In genomic region chr1:192835211-192835681, GRCm38 (mm10) we compare ENCODE assay signal across 8 mouse cellular contexts. TPM values are rescaled to one million over a fixed set of nuclear protein-coding genes. Genes with fewer than 3 reads are reported as not detected.
DNase-seq lines count a peak whose midpoint lies in the region; ATAC-seq and TF ChIP-seq lines count a peak whose summit lies in the region.

No protein-coding gene starts in this region.

- no peaks in the 10 kb centered on the region for H3K9me3 ChIP-seq in embryonic facial prominence, embryonic 14.5 days (ENCODE audit: control insufficient read depth, low read length)

- no peak for DNase-seq in kidney, adult 2 months
- DNase-seq in kidney, postnatal 25 days = no peak
- DNase-seq in brain, embryonic 14.5 days (ENCODE audit: low read depth) = peak; percentile 86
- DNase-seq in embryonic facial prominence, embryonic 14.5 days (ENCODE audit: low spot score) = peak; percentile 84
- peak; percentile 53 to 63 for DNase-seq in kidney, postnatal 4 days
- peak; percentile 70 for DNase-seq in neural tube, embryonic 10.5 days (ENCODE audit: extremely low spot score, low spot score)
- no peak for DNase-seq in spleen, adult 18-20 months
- no peak for DNase-seq in ovary, adult 18-20 months (ENCODE audit: low spot score)

- no peak overlapping the region for H3K27ac ChIP-seq in kidney, adult 2 months (ENCODE audit: insufficient read depth, low read depth, low read length)
- peak overlapping the region; percentile 93 for H3K27ac ChIP-seq in embryonic facial prominence, embryonic 14.5 days (replicated peaks; ENCODE audit: low read depth, low read length)

- peak; percentile 70 for ATAC-seq in embryonic facial prominence, embryonic 14.5 days (ENCODE audit: low read depth)

- WGBS in kidney, adult 2 months = 7% methylated on average over 18 of the region's 18 CpGs
- WGBS in embryonic facial prominence, embryonic 14.5 days = 9% methylated on average over 18 of the region's 18 CpGs

- no peak for TF ChIP-seq POLR2A in kidney, adult 2 months (IDR thresholded peaks at IDR 0.05; ENCODE audit: low read depth, low read length)
- TF ChIP-seq POLR2A in brain, embryonic 14.5 days (IDR thresholded peaks at IDR 0.05; ENCODE audit: borderline replicate concordance, extremely low read depth, insufficient read depth, insufficient read length, poor library complexity, severe bottlenecking) = no peak

- no peaks in the 10 kb centered on the region for H3K36me3 ChIP-seq in kidney, adult 2 months (ENCODE audit: control insufficient read depth, insufficient read depth, low read length)
- no peaks in the 10 kb centered on the region for H3K36me3 ChIP-seq in embryonic facial prominence, embryonic 14.5 days (ENCODE audit: control insufficient read depth, insufficient read depth, low read length)

- peak overlapping the region; percentile 62 for H3K9ac ChIP-seq in embryonic facial prominence, embryonic 14.5 days (ENCODE audit: low read depth, low read length)

- H3K4me1 ChIP-seq in kidney, adult 2 months (ENCODE audit: control insufficient read depth, insufficient read depth, low read length) = peaks cover 9% of the 10 kb centered on the region
- peaks cover 26% of the 10 kb centered on the region for H3K4me1 ChIP-seq in embryonic facial prominence, embryonic 14.5 days (ENCODE audit: control insufficient read depth, insufficient read depth, low read length)

- no peaks in the 10 kb centered on the region for H3K27me3 ChIP-seq in kidney, adult 2 months (replicated peaks; ENCODE audit: control insufficient read depth, insufficient read depth, low read length)
- H3K27me3 ChIP-seq in embryonic facial prominence, embryonic 14.5 days (replicated peaks; ENCODE audit: control insufficient read depth, insufficient read depth, low read length) = no peaks in the 10 kb centered on the region; the same call in 1 of the 2 replicates

- H3K4me3 ChIP-seq in kidney, adult 2 months (ENCODE audit: insufficient read depth, low read depth, low read length) = peak overlapping the region; percentile 50; the same call in 1 of the 2 replicates
- peak overlapping the region; percentile 47 for H3K4me3 ChIP-seq in embryonic facial prominence, embryonic 14.5 days (ENCODE audit: low read depth, low read length)

- TF ChIP-seq CTCF in kidney, adult 2 months (conservative IDR thresholded peaks at IDR 0.05; ENCODE audit: insufficient read depth, insufficient read length, low read depth, low read length) = no peak
- TF ChIP-seq CTCF in brain, embryonic 14.5 days (IDR thresholded peaks at IDR 0.05; ENCODE audit: borderline replicate concordance, extremely low read depth, insufficient read depth, insufficient read length) = no peak

- H3K4me2 ChIP-seq in embryonic facial prominence, embryonic 14.5 days (ENCODE audit: low read depth, low read length) = peak overlapping the region; percentile 87

RNA-seq across cellular contexts. Expression of gene Sertad4, which starts 20.3 kb away (rescaled TPM):
- 1.6 and 2.6 TPM in 2 replicates for polyA plus RNA-seq in kidney, adult 2 months (2012; rRNA removed)
- 32.5 and 38.7 TPM in 2 replicates for polyA plus RNA-seq in brain, embryonic 14.5 days (2012; rRNA removed)
- 49.7 and 61.7 TPM in 2 replicates for polyA plus RNA-seq in embryonic facial prominence, embryonic 14.5 days (2014; fragmentation: Nextera tagmentation; extraction: Ambion mirVana)

Comparison
In these comparisons a context has a peak if more than half of its experiments do, and no peak if none do; other contexts are left out.
1. DNase-seq: peak in brain, embryonic 14.5 days (single experiment), embryonic facial prominence, embryonic 14.5 days (single experiment), kidney, postnatal 4 days (2 of 2) and neural tube, embryonic 10.5 days (single experiment); none in kidney, adult 2 months (single experiment), kidney, postnatal 25 days (0 of 2), spleen, adult 18-20 months (0 of 2) and ovary, adult 18-20 months (single experiment).